8 mouse cellular contexts compared by ENCODE assay signal in the genomic region with DNA sequence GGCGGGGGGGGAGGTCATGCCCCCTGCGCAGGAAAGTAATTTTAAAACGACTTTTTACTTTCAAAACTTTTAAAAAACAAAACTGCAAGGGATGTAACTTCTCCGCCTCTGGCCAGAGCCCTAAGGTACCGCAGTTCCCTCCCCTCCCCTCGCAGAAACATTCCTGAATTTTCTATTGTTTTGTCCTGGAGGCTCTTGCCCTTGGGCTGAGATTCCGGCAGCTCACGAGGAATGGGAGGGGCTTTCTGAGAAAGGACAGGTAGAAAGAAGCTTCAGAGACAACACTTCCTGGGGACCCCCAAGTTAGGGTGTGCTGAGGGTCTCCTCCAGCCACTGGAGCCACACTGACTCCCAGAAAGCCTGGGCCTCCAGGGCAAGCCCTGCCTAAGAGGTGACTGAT. TPM values are rescaled to one million over a fixed set of nuclear protein-coding genes. Genes with fewer than 3 reads are reported as not detected.
DNase-seq lines count a peak whose midpoint lies in the region; ATAC-seq and TF ChIP-seq lines count a peak whose summit lies in the region.

No protein-coding gene starts in this region.

- 74% methylated on average over 8 of the region's 8 CpGs for WGBS in bone marrow, adult 2 months
- WGBS in hindbrain, embryonic 15.5 days, result 13% methylated on average over 8 of the region's 8 CpGs
- 13% methylated on average over 8 of the region's 8 CpGs for WGBS in midbrain, embryonic 15.5 days

- TF ChIP-seq CTCF in bone marrow, adult 2 months (IDR thresholded peaks at IDR 0.05; ENCODE audit: control insufficient read depth, insufficient read depth, low read length), result no peak

- DNase-seq in kidney, adult 18-20 months, result peak; percentile 15
- no peak for DNase-seq in kidney, adult 9 months
- DNase-seq in embryo, embryonic 9.5 days (ENCODE audit: extremely low spot score), result no peak
- DNase-seq in frontal cortex, postnatal 14 days (ENCODE audit: low spot score in 2 of 2), result no peak
- DNase-seq in adrenal gland, adult 18-20 months (ENCODE audit: low spot score in 2 of 2), result no peak

- no peak for ATAC-seq in hindbrain, embryonic 15.5 days (ENCODE audit: low FRiP score, low read depth)
- ATAC-seq in midbrain, embryonic 15.5 days (replicated peaks), result no peak

- peak overlapping the region; percentile 85 for H3K4me2 ChIP-seq in hindbrain, embryonic 15.5 days
- H3K4me2 ChIP-seq in midbrain, embryonic 15.5 days, result peak overlapping the region; percentile 86

- H3K4me1 ChIP-seq in bone marrow, adult 2 months (ENCODE audit: control insufficient read depth, insufficient read depth, low read length), result peaks cover 1% of the 10 kb centered on the region
- peaks cover 40% of the 10 kb centered on the region for H3K4me1 ChIP-seq in hindbrain, embryonic 15.5 days (replicated peaks)
- H3K4me1 ChIP-seq in midbrain, embryonic 15.5 days, result peaks cover 37% of the 10 kb centered on the region

- no peaks in the 10 kb centered on the region for H3K9me3 ChIP-seq in hindbrain, embryonic 15.5 days
- H3K9me3 ChIP-seq in midbrain, embryonic 15.5 days, result no peaks in the 10 kb centered on the region

- no peaks in the 10 kb centered on the region for H3K36me3 ChIP-seq in hindbrain, embryonic 15.5 days
- no peaks in the 10 kb centered on the region for H3K36me3 ChIP-seq in midbrain, embryonic 15.5 days (replicated peaks)

- H3K4me3 ChIP-seq in bone marrow, adult 2 months (replicated peaks; ENCODE audit: control insufficient read depth, low read depth, low read length), result peak overlapping the region; percentile 50
- peak overlapping the region; percentile 44 for H3K4me3 ChIP-seq in hindbrain, embryonic 15.5 days
- peak overlapping the region; percentile 37 for H3K4me3 ChIP-seq in midbrain, embryonic 15.5 days

- H3K27ac ChIP-seq in bone marrow, adult 2 months (ENCODE audit: control insufficient read depth, insufficient read depth, low read depth, low read length, poor library complexity), result peak overlapping the region; percentile 3; the same call in 1 of the 2 replicates
- no peak overlapping the region for H3K27ac ChIP-seq in hindbrain, embryonic 15.5 days (replicated peaks)
- H3K27ac ChIP-seq in midbrain, embryonic 15.5 days, result no peak overlapping the region

- H3K27me3 ChIP-seq in hindbrain, embryonic 15.5 days, result no peaks in the 10 kb centered on the region
- H3K27me3 ChIP-seq in midbrain, embryonic 15.5 days (replicated peaks), result no peaks in the 10 kb centered on the region

- TF ChIP-seq POLR2A in bone marrow, adult 2 months (IDR thresholded peaks at IDR 0.05; ENCODE audit: borderline replicate concordance, control insufficient read depth, low read depth, low read length), result no peak

- no peak overlapping the region for H3K9ac ChIP-seq in hindbrain, embryonic 15.5 days
- H3K9ac ChIP-seq in midbrain, embryonic 15.5 days, result no peak overlapping the region

RNA-seq across cellular contexts. Expression of gene Parvb, which starts 0.8 kb away (rescaled TPM):
- 85.2 and 120 TPM in 2 replicates for polyA plus RNA-seq in bone marrow, adult 2 months (2011; ENCODE audit: insufficient read depth, insufficient read length, low replicate concordance, missing spikeins)
- 3.7 and 5.5 TPM in 2 replicates for polyA plus RNA-seq in hindbrain, embryonic 15.5 days (2015; fragmentation: Nextera tagmentation; extraction: Ambion mirVana)
- polyA plus RNA-seq in midbrain, embryonic 15.5 days (2015; fragmentation: Nextera tagmentation; extraction: Ambion mirVana), result 4.2 and 5.4 TPM in 2 replicates
- 10 to 100 TPM; 15.6 to 24.9 TPM for total RNA-seq in adrenal gland, adult 18-20 months (2021)

RNA-seq across cellular contexts. Expression of gene Samm50, which starts 40.6 kb away (rescaled TPM):
- 24.7 and 37.1 TPM in 2 replicates for polyA plus RNA-seq in bone marrow, adult 2 months (2011; ENCODE audit: insufficient read depth, insufficient read length, low replicate concordance, missing spikeins)
- polyA plus RNA-seq in hindbrain, embryonic 15.5 days (2015; fragmentation: Nextera tagmentation; extraction: Ambion mirVana), result 85.9 and 88.6 TPM in 2 replicates
- 83.3 and 86.6 TPM in 2 replicates for polyA plus RNA-seq in midbrain, embryonic 15.5 days (2015; fragmentation: Nextera tagmentation; extraction: Ambion mirVana)
- total RNA-seq in adrenal gland, adult 18-20 months (2021), result 100 to 1,000 TPM; 148 to 189 TPM

Comparison
In these comparisons a context has a peak if more than half of its experiments do, and no peak if none do; other contexts are left out.
1. RNA of gene Parvb, which starts 0.8 kb away (polyA plus RNA-seq): 85.2 to 120 TPM in bone marrow, adult 2 months; 4.2 to 5.4 TPM in midbrain, embryonic 15.5 days and 3.7 to 5.5 TPM in hindbrain, embryonic 15.5 days; every median in the first group is over 10 times any median in the second.
2. Peak in every context shown above with its lines, with median percentiles within 50 percentile points of each other: H3K4me3 ChIP-seq.